Mouse (Mus musculus): ENCODE data around the gene Rbl1. TPM values are rescaled to one million over a fixed set of nuclear protein-coding genes. Genes with fewer than 3 reads are reported as not detected.

Rbl1 gene
- total RNA-seq, 2 experiments from 2014 or later: 1.3 to 2.2 TPM

GRCm38 (mm10) chr2:157099532-157100318, 104.6 kb downstream of the Rbl1 start:
- DNase-seq (ENCODE audit: extremely low spot score in 1 of 2, low spot score in 1 of 2): no peak

Other genes with a start within 250 kb of the Rbl1 start
- gene Ndrg3, start 212.5 kb downstream of the Rbl1 start, total RNA-seq (2021): 100 to 1,000 TPM; 449 TPM
- 1 to 10 TPM; 4.0 to 7.2 TPM for gene Dsn1, start 197.4 kb downstream of the Rbl1 start, total RNA-seq (2021)
- gene Soga1, start 125.3 kb downstream of the Rbl1 start, total RNA-seq (2021): 10 to 100 TPM; 36.3 to 46.3 TPM
- not detected for gene Tldc2, start 117.5 kb downstream of the Rbl1 start, total RNA-seq (2021)
- 10 to 100 TPM; 11.4 to 12.3 TPM for gene Samhd1, start 69.3 kb downstream of the Rbl1 start, total RNA-seq (2021)
- gene Rpn2, start 74.5 kb upstream of the Rbl1 start, total RNA-seq (2021): 100 to 1,000 TPM; 133 to 141 TPM
- 1 to 10 TPM; 1.0 to 1.2 TPM for gene Mroh8, start 75.0 kb upstream of the Rbl1 start, total RNA-seq (2021)
- under 1 TPM in 1 of 2 experiments, not detected in 1; 0.59 TPM for gene Ghrh, start 143.0 kb upstream of the Rbl1 start, total RNA-seq (2021)
- gene Manbal, start 163.1 kb upstream of the Rbl1 start, total RNA-seq (2021): 10 to 100 TPM; 61.3 to 66.5 TPM
- gene Src, start 213.9 kb upstream of the Rbl1 start, total RNA-seq (2021): 100 to 1,000 TPM; 144 to 147 TPM